Mouse (Mus musculus) embryo, embryonic 11.5 days (tissue): ENCODE data around the gene Echs1.

Experiments
- DNase-seq: peaks from one replicate; pipeline ENCODE4 v3.0.0-alpha.2; 2012; ENCODE audit warnings: low read depth, low spot score

The Echs1 gene

DNA sequence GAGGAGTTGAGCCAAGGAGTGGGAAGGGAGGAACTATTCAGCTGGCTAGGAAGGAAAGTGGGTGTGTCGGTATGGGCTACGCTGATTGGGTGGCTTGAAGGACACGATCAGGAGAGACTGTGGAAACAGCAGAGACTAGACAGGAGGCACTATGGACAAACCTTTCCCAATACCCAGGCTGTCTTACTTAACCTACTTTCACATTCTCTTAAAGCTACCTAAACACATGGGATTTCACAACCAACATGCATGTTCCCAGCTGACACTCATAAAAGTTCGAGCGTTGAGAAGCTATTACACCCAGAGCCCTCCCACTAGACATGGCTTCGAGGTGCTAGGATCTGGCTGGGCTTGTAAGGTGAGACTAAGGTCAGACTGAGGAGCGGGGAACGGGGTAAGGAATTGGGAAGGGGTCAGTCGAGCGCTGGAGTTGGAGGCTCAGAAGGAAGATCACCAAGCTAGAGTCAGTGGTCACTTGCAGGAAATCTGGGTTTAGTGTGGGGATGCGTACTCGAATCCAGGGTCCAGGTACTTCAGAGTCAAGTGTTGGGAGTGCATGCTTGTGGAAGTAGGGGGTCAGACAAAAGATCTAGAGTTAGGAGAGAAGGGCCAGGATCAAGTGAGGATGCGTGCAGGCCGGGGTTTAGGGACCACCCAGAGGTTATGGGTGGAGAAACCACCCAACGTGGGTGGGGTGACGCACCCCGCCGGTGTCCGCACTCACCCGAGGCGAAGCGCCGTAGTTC lies 520 bp downstream of the Echs1 start, which contains the start of gene Paox:
Gene Paox, plus strand, starts transcription at position 217 of the 746 bp plus-strand sequence.
- DNase-seq = peak; percentile 44

DNA sequence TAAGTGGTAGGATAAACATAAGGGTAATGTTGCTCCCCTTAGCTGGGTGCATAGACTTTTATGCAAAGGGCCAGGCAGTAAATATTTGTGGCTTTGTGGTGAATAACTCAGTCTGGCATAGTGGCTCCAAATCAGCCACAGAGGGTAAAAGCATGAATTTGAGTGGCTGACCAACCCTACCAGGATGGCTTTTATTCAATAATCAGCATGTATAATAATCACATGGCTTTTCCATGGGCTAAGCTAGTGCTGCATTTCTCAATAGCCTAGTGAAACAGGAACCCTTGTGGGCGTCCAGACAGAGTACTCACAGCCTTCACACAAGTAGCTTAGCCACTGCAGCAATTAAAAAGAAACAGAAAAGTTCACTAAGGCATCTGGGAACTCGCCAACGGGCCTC lies 4.3 kb downstream of the Echs1 start:
- DNase-seq = no peak

DNA sequence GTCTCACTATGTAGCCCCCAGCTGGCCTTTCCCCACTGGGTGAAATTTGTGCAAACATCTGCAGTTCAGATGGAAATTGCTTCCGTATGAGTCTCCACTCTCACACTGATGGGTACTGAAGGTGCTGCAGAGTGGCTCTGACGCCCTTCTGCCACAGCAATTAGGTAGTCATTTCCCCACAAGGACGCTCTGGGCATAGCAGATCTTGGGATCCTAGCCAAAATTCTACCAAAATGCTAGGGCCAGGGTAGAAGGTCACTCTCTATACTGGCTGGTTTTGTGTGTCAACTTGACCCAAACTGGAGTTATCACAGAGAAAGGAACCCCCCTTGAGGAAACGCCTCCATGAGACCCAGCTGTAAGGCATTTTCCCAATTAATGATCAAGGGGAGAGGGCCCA lies 12.3 kb downstream of the Echs1 start:
- DNase-seq = no peak

DNA sequence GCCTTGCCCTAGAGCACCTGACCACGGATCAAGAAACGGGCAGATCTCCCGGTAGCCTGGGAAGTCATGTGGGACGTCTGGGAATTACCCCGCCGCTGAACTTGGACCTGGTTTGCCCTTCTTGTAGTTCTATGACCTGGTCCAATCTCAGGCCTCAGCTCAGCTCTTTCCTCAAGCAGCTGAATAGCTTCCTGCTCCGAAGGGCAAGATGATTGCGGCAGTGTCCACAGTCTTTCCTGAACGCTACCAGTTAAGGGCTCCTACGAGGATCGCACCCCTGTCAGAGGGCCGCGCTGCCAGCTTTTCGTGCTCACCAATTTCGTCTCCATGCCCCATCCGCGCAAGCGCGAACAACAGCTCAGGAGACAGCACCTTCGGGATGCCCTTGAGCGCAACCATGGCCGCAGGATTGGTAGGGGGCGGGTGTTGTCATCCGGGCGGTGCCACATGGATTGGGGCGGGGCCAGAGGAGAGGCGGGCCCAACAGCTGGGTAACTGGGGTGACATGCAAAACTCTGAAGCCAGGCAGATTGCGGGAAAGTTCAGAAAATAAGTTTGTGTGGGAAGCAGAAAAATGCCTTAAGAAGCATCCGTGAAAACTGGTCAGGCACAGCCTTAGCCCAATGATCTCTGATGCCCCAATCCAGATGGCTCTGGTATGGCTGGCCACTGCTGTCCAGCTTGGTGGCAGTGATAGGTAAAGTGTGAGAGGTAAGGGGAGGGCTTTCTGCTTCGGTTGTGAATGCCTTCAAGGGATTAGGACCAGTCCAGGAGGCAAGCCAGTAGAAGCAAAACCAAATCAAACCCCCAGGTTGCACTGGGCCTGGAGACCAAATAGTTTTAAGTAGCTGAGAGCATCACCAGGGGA lies 14.0 kb downstream of the Echs1 start, which contains the start of gene Fuom:
Gene Fuom, minus strand, starts transcription at position 449 of the 868 bp plus-strand sequence.
- peak; percentile 56 for DNase-seq

DNA sequence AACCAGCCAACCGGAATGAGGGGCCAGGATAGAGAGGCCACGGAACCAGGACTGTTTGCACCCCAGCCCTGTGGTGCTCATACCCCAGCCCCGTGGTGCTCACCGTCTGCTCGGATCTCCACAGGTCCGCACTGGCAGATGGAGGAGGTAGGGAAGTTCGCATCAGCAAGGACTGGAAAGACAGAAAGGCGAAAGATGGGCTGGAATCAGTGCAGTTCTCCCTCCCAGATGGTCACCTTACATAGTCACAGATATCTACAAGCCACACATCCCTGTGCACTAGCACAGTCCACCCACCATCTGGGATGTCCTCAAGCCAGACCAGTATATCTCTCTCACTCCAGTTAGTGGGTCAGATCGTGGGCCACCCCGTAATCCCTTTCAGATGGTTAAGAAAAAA lies 14.8 kb downstream of the Echs1 start:
- DNase-seq = no peak

DNA sequence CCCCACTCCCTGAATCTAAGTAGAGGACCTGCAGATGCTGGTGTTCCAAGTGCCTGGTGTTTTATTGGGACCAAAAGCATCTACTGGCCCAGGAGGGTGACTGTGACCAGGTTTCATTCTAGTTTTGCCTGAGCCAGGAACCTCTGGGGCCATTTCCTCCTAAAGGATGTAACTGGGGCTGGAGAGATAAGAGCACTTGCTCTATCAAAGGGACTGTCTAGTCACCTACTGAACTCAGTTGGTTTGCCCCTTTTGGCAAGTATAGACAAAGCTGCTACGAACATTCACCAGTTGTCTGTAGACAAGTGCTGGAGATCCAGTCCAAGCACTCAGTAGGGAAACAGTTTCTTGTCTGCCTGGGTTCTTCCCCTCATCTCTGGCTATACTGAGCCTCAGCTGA lies 17.8 kb downstream of the Echs1 start:
- DNase-seq = no peak

DNA sequence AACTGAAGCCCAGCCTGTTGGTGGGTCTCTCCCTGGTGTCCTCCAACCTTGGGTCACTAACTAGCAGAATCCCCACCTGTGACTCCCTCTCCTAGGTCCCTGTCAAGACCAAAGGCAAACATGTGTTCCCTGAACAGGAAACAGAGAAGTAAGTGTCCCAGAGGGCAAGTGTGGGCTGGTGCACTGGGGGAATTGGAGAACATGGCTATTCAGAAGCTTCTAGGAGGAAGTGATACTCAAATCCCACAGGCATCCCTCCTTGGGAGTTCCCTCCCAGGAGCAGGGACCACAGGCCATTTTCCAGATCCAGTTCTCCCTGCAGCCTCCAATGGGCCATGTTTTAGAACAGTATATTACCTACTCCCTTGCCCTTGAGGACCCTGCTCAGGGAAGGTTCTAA lies 20.2 kb downstream of the Echs1 start:
- DNase-seq = no peak

DNA sequence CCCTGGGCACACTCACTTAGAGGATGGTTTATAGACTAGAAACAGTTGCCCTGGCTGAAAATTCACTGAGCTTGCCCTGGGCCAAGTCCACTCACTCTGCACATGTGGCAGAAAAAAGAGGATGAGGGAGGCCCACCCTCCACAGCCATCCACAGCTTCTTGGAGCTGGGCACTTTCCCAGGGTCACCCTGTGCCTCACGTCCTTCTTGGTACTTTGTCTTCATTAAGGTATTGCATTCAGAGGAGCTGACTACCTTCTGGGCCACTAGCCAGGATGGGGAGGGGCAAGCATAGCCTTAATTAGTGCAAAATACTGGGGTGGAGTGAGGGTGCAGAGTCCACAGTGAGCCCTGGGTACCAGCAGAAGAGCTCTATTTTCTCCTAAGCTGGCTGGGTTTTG lies 20.7 kb downstream of the Echs1 start:
- DNase-seq = no peak

DNA sequence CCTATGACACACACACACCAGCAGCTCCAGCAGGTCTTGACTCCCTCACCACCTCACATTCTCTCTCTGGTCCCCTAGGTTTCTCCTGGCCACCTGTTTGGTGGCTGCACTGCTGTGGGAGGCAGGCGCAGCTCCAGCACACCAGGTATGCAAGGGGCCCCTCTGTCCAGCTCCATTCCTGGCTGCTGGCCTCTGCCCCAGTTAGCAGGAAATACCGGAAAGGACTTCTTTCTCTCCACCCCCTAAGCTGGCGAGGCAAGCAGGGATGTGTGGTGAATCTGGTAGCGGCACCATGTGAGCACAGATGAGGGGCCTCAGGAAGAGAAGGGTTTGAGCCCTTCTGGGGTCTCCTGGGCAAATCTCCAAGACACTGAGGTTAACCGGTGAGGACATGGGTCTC lies 21.3 kb downstream of the Echs1 start:
- no peak for DNase-seq

DNA sequence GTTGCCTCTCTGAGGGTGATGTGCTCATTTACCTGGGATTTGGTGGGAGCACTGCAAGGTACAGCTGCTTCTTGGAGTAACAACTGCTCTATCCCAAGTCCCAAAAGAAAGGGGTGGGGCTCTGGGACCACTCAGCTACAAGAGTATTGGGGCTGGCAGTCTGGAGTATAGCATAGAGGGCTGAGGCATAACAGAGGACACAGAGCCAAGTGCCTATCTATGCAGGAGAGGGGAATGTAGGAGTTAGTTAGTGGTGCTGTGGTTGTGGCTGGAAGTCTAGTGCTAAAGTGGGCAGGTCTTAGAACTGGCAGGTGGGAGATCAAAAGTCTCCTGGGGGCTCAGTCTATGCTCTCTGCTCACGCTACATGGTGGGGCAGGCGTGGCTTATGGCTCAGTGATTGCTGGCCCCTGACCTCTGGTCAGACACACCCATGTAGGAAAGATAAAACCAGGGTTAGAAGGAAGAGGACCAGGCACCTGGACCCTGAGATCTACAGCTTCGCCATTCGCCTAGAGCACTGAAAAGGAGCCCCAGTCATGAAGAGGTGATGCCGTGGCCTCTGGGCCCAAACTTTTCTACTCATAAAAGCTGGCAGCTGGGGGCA lies 23.2 kb downstream of the Echs1 start, which contains the start of gene Prap1:
Gene Prap1, plus strand, starts transcription at position 472 of the 605 bp plus-strand sequence.
- DNase-seq = no peak

DNA sequence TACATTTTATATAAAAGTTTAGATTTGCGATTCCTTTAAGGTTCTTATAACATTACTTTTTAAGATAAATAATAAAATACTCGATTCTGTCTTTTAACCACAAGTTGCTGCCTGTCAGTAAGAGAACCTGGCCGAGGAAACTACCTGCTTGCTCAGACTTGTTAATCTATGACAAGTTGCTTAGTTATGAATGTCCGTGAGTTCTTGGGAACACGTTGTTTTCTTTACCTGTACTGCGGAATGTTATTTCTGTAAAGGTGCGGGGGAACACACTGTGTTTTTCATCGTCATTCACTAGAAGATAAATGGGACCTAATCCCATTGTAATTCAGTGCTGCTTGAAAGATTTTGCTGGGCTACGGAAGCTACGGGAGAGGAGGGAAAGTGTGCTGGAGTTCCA lies 25.7 kb downstream of the Echs1 start:
- no peak for DNase-seq

DNA sequence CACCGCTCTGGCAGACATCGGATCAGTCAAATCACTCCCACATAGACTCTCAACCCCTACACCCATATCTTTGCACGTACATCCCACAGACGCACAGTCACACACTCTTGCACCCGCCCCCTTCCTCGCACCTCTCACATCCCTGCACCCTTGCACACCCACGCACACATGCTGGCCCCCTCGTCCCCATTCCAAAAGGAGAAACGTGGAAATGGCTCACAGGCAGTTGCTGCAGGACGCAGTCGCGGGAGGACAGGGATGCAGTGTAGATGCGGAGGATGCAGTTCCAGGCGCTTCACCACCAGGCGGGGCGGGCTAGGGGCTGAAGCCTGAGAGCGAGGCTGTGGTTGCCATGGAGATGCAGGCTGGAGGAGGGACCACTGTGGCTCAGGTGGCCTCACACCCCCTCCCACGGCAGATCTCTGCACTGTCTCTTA lies 34.0 kb downstream of the Echs1 start, which contains the start of gene Caly:
Gene Caly, minus strand, starts transcription at position 307 of the 437 bp plus-strand sequence.
- no peak for DNase-seq

DNA sequence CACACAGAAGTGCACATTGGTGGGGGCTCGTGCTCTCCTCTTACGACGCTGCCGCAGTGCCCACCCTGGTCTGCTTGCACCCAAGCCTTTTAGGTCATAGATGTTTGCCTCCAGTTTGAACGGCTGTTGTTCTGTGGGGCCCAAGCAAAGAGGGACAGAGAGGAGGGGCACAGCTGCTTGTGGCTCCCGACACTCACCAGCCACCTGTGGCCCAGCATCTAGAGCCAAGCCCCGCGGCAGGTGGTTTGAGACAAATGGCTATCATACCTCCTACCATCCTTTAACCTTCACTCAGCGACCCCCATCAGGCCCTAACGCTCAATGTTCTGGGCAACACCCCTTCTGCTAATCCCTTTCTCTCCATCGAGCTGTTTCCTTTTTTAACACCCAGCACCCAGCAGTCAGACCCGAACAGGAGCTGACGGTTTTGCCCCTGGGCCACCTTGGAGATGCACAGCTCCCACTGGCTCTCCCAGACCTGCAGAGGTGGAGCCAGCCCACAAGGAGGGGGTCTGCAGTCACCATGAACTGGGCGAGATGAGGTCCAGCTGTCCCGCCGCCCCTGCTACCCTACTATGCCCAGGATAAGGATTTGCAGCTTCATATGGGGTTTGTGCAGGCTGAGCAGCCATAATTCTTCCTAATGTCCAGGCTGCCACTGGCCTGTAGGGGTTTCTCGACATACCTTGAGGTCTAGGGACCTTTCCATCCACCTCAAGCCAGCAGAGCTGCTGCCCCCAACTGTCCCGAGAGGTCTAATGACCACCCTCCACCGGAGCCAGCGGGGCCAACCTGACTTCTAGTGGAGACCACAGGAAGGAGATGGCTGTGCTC lies 34.7 kb downstream of the Echs1 start:
- DNase-seq = no peak

DNA sequence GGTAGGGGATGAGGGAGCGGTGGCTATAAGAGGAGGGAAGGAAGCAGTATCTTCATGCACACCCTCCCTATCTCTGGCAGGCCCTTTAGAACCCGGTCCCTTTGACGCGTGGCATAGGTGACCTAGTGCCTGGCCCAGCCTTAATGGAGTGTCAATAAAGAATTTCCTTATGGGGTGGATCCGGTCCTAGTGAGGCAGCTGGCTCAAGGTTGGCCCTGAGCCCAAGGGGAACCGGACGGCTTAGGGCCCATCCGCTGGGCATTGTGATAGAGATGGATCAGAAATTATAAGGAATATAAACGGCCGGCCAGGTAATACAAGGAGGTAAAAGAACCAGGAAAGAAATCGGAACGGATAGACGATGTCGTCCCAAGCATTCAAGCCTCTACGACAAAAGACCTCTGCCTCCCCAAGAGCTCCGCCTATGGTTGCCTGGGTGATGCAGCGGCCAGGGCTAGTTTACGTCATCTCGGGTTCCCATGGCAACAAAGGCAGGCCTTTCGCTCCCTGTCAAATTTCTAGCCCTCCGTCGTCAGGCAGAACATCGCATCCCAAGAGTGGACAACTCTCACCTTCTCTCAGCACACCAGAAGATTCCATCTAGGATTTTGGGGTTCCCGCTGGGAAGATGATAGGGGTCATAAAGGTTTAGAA lies 35.6 kb downstream of the Echs1 start:
- peak; percentile 78 for DNase-seq

DNA sequence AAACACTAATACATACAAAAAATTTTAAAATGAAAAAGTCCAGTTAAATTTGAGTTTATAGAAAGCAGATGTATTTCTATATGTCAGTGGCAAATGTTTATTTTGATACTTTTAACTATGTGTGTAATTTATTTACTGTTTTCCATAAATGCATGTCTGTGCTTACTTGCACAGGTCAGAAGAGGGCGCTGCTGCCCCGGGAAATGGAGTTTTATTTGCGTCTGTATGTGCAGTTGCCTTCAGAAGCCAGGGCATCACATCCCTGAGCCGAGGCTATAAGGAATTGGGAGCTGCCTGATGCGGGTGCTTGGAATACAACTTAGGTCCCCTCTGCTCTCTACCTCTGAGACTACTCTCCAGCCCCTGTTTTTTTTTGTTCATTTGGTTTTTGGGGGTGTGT lies 37.6 kb downstream of the Echs1 start:
- DNase-seq = peak; percentile 69

DNA sequence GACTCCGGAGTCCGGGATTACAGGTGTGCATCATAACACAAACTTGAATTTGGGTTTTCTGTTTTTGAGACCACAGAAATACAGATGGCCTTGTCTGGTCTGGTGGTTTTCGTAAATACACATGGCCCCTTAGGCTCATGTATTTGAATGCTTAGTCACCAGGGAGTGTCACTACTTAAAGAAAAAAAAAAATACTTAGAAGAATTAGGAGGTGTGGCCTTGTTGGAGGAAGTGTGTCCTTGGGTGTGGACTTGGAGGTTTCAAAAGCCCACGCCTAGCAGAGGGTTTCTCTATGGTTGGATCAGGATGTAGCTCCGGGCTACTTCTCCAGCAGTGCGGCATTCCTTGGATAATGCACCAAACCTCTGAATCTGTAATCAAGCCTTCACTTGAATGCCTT lies 38.6 kb downstream of the Echs1 start:
- no peak for DNase-seq

DNA sequence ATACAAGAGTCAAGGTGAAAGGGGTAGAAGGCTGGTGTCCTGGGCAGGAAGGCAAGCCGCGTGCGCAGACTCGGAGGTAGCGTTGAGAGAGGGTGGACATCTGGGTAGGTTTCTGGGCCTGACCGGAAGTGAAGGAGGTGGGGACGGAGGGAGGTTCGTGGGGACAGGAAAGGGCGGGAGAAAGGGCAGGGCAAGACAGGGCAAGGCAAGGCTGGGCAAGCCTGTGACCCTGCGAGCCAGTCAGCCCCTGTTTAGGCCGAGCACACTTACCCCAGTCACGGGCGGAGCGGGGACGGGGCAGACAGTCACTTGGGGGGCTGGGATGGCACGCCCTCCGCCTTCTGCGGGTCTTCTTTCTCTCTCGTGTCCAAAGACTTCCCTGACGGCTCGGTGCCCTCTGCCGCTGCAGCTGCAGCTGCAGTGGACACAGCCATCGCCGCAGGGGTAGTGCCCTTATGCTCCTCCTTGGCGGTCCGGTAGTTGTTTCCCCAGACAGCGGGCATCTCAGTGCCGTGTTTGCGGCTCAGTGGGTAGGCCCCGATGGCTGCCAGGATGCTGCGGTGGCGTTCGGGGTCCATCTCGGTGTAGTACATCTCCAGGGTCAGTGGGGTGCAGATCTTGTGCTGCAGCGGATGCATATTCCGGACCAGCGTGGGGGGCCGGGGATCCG lies 46.1 kb downstream of the Echs1 start:
- DNase-seq = no peak

DNA sequence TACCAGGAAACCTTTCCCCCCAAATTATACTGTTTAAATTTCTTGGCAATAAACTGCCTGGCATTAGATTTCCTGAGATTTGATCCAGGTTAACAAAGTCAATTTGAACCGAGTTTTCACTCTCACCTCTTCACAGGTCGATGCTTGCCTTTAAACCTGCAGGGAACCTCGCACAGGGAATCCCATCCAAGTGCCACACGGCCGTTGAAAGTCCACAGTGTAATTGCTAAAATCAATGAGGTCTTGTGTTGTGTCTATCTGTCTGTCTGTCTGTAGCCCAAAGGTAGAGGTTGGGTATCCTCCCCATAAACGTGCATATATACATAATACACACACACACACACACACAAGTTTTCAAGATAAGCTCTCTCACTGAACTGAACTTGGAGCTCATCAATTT lies 48.9 kb downstream of the Echs1 start:
- DNase-seq = no peak

DNA sequence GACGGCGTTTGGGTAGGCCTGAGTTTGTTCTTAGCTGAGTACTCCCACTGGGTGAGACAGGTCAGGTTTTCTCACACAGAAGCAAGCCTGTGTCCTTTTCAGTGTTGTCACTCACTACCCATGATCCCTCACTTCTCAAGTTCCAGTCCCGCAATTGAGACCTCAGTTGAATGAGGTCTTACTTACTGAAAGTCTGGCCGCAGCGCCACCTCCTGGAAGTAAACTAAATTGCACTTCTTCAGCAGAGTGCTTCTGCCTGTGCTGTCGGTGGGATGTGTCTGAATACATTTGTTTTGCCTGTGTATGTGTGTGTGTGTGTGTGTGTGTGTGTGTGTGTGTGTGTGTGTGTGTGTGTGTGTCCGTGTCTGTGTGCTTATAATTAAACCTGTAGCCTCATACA lies 53.2 kb downstream of the Echs1 start:
- no peak for DNase-seq

DNA sequence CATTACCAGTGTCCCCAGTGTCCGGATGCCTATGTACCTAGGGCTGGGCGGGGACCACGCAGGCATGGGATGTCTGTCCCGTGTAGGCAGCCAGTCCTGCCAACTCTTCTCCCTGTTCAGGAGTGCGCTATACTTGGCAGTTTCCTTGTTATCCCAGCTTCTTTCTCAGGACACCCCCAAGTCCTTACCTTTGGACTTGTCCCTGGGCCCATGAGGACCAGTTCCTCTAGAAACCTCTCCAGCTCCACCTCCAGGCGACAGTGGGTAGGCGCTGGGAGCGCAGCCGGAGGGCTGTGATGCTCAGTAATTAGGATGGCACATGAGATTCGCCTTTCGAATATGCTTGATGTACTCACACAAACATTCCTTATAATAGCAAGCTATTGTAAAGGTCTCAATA lies 54.0 kb downstream of the Echs1 start:
- DNase-seq = no peak
